Mouse (Mus musculus) B cell, adult 2 months (primary cell): Measurements from ENCODE around the gene Gm21188.
"Not testable (repeated sequence)": the region's sequence is repeated elsewhere in the genome, so short reads cannot be mapped to it uniquely, and the experiment has no call there.

ENCODE experiments used
- DNase-seq, 2 experiments: peaks; one replicate each; pipeline ENCODE4 v3.0.0; 2022

Gm21188 gene

GRCm38 (mm10) chr13:120026373-120026772 lies 25.6 kb downstream of the Gm21188 start:
- DNase-seq: not testable (repeated sequence)

- DNase-seq: peak in 1 of 2 experiments; percentile 30
These were observed 26.4 kb downstream of the Gm21188 start for GRCm38 (mm10) chr13:120025576-120025975.

- not testable (repeated sequence) for DNase-seq
These were observed 27.0 kb downstream of the Gm21188 start for GRCm38 (mm10) chr13:120025004-120025403.

GRCm38 (mm10) chr13:120024581-120024980 lies 27.4 kb downstream of the Gm21188 start:
- DNase-seq: not testable (repeated sequence)

- not testable (repeated sequence) for DNase-seq
These were observed 30.5 kb downstream of the Gm21188 start for GRCm38 (mm10) chr13:120021477-120021876.

- not testable (repeated sequence) for DNase-seq
These were observed 36.5 kb downstream of the Gm21188 start for GRCm38 (mm10) chr13:120015348-120016007.

- DNase-seq: not testable (repeated sequence)
These were observed 38.0 kb downstream of the Gm21188 start for GRCm38 (mm10) chr13:120013962-120014361.

GRCm38 (mm10) chr13:120013544-120013943 lies 38.5 kb downstream of the Gm21188 start:
- DNase-seq: not testable (repeated sequence)

GRCm38 (mm10) chr13:120010068-120010467 lies 41.9 kb downstream of the Gm21188 start:
- not testable (repeated sequence) for DNase-seq

GRCm38 (mm10) chr13:119999215-119999614 lies 52.8 kb downstream of the Gm21188 start:
- not testable (repeated sequence) for DNase-seq

- not testable (repeated sequence) for DNase-seq
These were observed 53.4 kb downstream of the Gm21188 start for GRCm38 (mm10) chr13:119998442-119999086.

- not testable (repeated sequence) for DNase-seq
These were observed 60.0 kb downstream of the Gm21188 start for GRCm38 (mm10) chr13:119991917-119992496.

- DNase-seq: not testable (repeated sequence)
These were observed 60.7 kb downstream of the Gm21188 start for GRCm38 (mm10) chr13:119991264-119991663.
